Mouse (Mus musculus) NIH3T3 (cell line): ENCODE measurements around the gene Fhad1.
"Not testable (repeated sequence)": the region's sequence is repeated elsewhere in the genome, so short reads cannot be mapped to it uniquely, and the experiment has no call there.

Source experiments
- DNase-seq: peaks from one replicate; pipeline ENCODE4 v3.0.0-alpha.2; 2012; ENCODE audit warnings: low read depth

Gene Fhad1

DNA sequence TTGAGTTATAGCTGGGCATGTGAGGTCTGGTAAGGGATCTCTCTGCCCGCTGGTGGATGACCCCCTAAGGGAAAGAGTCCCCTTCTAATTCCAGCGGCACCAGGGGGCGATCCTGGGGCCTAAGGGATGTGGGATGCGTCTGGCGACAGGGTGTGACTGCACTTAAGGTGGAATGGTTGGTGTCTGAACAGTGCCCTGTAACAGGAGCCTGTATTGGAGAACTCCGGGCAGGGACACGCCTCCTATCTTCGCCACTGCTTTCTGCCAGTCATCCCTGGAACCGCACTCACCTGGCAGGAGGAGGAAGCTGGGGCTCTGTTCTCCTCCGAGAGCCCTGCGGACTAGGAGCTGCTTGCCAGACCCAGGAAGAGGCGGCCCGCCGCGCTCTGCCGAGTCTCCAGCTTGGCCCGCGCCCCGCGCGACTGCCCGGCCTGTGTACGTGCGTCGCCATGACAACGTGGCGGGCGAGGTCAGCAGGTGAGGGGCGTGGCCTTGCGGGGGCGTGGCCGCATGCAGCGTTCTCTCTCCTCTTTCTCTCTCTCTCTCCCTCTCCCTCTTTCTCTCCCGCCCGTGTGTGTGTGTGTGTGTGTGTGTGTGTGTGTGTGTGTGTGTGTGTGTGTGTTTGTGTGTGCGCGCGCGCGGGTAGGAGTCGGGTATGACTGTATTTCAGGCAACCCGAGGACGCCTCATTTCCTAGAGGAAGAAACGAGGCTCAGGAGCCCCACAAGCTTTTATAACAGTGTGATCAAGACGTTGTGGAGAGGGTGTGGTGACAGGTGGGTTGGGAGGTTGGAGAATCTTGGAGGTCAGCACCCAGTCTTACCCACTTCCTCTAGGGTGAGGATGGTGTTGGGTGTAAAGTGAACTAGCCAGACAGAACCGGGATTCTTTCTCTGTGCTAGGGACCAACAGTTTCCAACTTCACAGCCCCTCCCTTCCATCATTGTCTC is at the start of gene Fhad1:
Gene Fhad1, minus strand, starts transcription at position 424 of the 950 bp plus-strand sequence.
- DNase-seq: peak; percentile 21

DNA sequence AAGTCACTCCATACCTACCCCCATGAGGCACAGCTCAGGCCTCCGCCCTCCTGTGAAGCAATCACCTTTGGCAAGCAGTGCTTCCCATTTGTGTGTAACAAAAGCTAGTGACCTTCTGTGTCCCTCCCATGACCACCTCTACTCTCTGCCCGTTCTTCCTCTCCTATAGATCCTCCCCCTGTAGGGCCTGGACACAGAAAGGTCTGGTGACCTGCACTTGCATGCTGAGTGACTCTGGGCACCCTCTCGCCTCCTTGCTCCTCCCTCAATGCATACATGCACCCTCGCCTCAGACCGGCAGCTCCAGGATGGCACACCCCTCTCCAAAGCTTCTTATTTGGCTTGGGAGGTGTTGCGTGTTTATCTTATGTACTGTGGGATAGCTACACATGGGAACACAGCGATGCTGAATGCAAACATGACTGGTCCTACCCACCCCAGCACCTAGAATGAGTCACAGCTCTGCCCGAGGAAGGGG is 48.2 kb upstream of the Fhad1 start:
- no peak for DNase-seq

DNA sequence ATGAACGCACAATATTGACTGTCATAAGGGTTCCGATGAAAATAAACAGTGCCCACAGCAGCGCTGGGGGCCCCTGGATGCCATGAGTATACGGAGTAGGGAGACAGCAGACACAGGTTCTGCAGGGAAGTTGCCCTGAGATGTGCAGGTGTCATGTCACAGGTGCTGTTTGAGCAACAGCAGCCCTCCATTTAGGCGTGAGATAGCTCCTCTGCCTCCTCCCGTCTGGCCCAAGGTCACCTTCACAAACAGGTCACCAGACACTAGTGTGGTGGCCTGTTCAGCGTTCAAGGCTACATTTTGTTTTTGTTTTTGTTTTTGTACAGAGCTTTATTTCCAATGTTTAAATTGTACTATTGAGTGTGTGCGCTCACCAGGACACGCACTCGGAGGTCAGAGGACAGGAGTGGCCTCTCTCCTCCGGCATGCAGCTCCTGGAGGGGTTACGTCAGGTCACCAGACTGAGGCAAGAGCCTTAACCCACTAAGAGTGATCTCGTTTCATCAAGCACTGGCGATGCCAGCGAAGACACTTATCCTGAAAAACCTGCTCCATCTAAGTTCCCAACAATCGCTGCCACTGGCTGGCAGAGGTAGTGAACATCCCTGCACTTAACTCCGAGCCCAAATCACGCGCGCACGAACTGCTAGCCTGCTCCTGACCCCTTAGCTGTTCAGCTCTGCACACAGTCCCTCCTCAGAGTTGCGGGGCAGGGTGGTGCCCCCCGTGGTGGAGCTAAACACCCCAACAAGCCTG is 46.8 kb upstream of the Fhad1 start:
- DNase-seq: no peak

DNA sequence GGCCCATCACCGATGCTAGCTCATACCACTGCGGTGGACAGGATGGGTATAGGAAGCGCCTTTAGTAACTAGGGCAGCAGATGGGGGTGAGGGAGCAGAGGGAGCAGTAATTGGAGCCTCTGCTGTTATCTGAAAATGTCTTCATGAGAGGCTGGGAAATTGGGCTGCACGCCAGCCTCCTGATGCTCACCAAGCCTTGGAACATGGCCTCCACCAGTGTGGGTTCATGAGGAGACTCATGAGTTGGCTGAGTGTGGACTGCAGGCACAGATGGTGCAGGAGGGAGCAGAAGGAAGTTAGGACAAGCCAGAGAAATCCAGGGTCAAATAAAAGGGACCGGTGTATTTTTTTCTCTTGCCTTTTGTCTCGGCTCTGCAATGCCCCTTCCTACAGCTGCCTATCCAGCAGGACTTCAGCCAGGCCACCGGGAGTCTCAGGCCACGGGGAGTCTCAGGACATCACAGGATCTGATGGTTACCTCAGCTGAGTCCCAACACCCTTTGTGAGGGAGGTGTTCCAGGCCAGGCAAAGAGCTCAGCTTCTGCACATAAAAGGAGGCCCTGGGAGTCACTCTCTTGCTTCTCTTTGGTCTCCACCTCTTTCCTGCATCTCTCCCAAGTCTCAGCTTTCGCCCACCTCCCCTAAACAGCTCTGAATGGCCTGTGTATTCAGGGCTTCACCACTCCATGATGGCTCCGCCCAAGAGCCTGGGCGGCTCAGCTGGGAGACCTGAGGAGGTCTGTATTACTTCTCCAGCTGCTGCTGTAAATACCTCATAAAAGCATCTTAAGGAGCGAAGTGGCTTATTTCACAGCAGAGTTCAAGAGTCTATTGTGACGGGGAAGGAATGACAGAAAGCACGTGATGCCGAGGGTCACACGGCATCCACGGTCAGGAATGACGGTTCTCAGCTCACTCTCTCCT is 45.8 kb upstream of the Fhad1 start:
- DNase-seq: no peak

DNA sequence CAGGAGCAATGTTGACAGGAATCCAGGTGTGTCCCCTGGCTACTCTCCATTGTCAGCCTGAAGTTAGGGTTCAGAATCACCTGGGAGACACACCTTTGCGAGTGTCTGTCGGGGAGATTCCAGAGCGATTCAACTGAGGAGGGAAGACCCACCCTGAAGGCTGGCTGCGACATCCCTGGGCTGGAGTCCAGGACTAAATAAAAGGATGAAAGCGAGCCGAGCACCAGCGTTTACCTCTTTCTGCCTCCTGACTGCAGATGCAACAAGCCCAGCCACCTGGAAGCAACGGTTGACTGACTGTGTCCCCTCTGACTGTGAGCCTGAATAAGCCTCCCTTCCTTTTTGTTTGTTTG is 44.9 kb upstream of the Fhad1 start:
- DNase-seq: no peak

DNA sequence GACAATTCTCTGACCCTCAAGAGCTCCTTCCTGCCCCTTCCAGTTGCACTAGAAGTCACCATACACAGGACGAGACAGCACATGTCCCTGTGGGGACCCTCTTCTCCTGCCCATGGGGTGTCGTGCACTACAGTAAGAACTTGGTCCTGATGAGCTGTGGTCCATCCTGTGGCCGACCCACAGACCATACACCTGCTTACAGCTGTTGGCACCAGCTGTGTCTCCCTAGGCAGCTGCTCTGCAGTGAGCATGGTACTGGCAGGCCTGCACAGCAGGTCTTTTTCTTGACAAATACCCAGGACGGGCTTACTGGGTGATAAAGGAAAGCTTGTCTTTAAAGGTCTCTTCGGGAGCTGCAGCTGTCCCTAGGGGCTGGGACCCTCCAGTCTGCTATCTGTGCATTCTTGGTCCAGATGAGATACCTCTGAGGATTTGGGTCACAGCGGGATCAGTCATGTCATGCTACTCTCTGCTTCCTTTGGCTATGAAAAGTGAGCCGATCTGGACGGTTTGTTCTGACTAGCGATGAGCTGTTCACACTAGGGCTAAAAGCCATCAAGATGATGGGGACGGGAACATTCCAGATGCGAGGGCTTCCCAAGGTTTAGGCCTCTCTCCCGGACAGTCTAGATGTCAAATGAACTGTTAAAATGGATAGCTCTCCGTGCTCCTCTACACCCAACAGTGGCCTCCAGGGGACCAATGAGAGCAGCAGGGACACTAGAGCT is 44.4 kb upstream of the Fhad1 start:
- no peak for DNase-seq

DNA sequence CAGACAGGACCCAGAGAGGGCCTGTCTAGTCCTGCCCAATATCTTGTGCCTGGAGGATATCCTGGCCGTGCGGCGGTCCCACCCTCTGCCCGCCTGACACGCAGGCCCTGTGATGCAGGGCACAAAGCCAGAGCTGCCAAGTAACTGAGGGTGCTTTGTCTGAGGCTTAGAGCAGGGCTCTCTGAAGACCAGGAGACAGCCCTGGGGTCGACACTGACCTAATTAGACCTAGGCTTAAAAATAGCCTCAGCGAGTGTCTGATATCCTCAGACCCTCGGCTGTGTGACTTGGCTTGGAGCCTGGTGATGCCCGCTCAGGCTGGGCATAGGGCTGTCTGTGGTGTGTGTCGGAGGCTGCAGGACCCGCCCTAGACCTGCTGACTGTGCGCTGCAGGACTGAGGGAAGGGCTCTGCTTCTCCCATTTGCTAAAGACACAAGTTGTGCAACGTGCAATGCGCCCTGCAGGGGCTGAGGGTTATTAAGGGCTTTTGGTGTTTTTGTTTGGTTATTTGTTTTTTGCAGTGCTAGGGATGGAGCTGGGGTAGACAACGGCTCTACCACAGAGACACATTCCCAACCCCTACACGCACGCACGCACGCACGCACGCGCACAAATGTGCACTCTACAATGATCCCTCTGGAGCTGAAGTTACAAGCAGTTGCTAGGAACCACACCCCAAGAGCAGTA is 42.8 kb upstream of the Fhad1 start:
- DNase-seq: no peak

DNA sequence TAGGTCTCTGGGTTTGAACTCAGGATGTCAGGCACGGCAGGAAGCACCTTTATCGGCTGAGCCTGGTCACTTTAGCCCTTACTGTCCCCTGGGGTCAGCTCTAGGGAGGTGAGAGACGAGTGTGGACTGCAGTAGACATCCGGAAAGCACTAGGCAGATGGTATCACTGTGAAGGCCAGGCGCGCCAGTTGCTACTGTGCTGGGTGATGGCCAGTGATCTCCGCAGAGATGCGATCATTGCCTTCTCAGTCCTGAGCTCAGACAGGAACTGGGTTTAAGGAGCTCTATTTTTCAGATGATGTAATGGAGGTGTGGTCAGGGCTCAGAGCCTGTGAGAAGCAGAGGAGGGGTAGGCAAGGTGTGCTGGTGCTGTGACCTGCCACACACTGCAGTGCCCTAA is 40.7 kb upstream of the Fhad1 start:
- DNase-seq: no peak

DNA sequence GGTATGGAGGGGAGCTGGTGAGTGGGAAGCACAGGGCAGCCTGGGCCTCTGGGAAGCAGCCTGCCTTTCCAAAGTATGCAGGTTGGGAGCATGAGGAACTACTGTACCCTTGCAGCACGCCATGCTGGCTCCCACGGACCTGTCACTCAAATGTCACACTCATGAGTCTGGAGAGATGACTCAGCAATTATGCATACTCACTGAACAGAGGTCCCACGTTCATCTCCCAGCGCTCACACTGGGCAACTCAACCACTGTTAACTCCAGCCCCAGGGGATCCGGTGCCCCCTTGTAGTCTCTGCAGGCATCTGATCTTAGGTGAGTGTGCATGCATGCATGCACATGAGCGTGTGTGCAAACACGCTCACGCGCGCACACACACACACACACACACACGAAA is 39.7 kb upstream of the Fhad1 start:
- no peak for DNase-seq

DNA sequence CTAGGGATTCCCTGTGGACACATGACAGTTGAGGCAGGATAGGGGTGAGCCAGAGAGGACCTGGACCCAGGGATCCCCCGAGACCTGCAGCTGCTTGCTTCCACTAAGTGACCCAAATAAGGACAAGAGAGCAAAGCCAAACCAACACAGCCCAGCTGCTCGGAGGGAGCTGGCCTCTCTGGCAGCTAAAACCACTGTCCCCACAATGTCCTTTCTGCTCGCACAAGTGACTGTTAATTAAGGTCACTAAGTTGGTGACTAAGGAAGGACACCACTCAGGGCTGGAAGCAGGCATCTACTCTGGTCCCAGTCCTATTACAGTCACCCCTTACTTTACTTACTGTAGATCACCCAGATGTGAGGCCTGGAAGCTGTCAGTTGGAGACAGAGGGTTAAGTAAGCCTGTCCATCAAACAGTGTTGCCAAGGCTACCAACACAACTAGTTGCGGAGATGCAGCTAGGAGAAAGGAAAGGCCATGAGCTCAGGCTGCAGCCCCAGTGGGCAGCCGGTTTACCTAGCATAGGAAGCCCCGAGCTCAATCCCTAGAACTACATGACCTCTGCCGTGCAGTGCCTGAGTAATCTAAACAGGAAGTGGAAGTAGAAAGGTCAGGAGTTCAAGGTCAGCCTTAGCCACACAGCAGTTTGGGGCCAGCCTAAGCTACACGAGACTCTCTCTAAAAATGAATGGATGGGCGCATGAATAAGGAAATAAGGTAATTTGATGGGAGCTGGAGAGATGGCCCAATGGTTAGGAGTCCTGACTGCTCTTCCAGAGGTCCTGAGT is 39.0 kb upstream of the Fhad1 start:
- no peak for DNase-seq

DNA sequence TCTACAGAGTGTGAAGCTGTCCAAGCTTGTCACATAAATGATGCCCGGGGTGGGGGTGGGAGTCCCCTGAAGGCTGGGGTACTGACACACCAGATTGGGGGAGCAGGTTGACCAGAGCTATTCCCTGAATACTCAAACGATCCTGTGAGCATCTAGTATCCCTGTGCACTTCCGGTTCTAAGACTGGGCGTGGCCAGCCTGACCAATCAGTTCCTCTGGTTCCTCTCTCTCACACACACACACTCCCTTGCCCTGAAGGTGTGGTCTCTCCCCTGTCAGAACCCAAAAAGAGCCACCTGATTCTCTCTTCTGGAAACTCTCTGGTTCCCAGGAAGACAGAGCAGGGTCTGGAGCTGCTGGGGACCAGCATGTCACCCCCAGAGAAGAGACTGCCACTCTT is 38.4 kb upstream of the Fhad1 start:
- no peak for DNase-seq

DNA sequence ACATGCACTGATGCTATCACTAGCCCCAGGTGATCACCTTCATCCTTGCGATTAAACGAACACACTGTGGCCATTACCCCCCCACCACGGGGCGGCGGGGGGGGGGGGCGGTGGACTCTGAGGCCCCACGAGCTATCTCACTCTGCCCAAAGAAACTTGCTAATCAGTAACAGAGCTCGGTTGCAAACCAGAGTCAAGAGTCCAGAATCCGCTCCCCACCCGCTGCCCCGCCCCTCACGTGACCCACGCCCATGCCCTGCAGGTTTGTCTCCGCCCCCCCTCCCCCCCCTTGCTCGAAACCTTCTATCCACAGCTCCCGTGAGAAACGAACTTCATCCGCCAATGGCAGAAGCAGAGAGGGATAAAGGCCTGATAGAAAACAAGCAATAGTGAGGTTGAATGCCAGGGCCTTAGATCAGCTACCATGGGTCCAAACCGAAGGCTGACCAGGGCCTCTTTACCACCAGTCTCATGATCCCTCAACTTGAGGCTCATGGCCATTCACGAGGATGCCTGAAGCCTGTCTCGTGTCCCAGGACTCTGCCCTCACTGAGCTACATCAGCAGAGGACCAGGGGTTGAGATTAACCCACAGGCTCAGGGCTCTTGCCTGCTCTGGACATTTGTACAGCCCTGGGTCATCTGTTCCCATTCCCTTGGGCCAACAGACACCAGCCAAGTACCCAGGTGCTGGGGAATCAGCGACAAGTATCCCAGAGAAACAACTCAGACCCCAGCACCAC is 37.7 kb upstream of the Fhad1 start:
- DNase-seq: no peak

DNA sequence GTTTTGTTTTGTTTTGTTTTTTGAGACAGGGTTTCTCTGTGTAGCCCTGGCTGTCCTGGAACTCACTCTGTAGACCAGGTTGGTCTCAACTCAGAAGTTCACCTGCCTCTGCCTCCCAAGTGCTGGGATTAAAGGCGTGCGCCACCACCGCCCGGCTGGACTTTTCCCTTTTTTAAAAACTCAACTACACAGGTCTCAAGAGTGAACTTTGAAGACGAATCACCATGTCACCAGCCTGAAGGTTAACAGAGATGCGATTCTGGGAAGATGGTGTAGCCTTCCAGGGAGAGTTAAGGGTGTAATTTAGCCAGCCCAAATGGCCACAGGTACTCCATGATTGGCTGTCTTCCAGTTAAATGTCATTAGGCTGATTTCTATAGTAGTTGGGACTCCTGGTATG is 37.0 kb upstream of the Fhad1 start:
- not testable (repeated sequence) for DNase-seq

DNA sequence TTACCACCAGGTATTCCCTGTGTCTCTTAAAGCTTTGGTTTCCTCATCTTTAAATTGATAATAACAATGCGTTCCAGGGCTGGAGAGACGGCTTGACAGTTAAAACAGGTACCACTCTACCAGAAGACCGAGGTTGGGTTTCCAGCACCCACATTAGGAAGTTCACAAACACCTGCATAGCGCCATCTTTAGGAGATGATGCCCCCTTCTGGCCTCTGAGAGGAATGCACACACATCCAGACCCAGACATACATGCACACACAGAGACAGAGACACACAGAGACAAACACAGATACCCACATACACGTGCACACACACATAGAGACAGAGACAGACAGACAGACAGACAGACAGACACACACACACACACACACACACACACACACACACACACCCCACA is 35.1 kb upstream of the Fhad1 start:
- DNase-seq: no peak

DNA sequence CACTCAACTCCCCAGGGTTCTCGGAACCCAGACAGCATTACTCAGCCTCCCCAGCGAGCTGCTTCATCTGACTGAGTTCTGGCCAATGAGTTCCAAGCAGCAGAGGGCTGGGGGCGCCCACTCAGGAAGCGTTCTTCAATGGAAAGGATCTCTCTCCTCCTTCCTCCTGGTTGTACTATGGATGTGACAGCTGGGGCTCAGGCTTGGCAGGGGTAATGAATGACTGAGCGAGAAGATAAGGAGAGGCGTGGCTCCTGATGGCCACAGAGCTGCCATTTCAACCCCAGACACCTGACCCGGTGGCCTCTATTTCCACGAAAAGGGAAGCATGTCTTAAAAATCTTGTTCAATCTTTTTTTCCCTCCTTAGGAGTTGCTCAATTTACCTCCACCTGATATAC is 33.5 kb upstream of the Fhad1 start:
- no peak for DNase-seq

DNA sequence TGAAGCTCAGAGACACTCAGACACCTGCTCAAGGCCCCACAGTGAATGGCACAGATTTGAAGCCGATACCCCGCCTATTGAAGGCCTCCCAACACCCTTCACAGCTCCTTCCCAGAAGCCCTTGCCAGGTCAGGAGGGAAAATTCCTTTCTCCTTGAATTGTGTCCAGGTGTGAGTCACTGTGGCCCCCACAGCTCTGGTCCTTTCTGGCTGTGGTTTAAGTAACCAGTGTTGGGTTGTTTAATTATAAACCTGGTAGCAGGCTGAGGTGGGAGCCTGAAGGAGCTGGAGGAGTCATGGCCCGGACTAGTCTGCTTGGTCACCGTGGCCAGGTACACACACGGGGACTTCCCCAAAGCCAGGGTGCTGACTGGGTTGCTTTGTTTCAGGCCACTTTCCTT is 32.1 kb upstream of the Fhad1 start:
- DNase-seq: no peak

DNA sequence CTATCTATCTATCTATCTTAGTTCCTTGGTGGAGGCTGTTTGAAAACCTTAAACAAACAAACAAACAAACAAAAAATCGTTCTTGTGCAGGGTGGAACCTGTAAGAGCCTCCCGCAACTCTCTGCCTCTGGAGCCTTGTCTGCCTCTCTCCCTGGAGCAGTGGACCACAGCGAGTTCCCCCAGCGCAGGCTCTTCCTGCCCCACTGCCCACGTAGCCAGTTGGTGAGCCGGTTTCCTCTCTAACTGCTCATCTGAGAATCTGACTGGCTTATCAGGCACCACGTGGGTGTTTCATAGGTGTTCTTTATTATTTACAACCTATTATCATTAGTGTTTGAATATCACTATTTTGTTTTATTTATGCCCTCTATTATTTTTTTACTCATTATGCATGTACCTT is 31.6 kb upstream of the Fhad1 start:
- no peak for DNase-seq

DNA sequence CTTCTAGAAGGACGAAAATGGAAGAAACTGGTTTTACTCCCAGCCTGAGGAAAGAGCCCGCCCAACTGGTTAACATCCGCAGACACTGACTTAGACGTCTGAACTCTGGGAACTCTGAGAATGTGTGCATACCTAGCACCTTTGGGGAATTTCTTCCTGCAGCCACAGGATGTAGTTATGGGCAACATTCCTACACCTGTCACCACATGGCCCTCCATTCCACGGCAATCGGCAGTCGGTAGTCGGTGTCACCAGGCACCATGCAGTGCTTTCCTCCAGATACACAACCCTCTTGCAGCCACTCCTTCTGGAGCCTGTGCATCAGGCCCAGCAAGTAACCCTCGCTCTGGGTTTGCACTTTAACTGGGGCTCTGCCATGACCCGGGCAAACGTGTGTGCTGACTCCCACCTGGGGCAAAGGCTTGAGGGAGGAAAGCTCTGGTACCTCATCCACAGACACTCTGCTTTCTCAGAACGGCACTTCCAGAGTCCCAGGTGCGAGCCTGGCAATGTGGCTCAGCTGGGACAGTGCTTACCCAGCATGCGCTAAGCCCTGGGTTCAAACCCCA is 30.8 kb upstream of the Fhad1 start:
- DNase-seq: no peak

DNA sequence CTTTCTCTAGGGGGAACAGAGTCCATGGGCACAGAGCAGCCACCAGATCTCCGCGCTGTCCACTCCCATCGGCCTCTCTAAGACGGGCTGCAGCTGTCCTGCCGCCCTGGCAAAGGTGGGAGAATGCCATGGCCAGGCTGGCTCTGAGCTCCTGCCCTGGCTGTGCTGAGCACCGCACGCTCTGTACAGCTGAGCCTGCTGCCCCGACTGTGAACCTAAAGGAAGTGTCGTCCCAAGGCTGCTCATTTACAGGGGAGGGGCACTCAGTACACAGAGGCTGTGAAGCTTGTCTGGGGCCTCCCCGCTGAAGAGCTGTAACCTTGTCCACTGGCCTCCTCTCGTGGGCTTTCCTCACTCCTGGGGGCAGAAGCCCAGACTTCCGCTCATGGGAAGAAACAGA is 29.6 kb upstream of the Fhad1 start:
- no peak for DNase-seq
